Mouse (Mus musculus) hindbrain, embryonic 10.5 days (tissue): ENCODE measurements at regions not wholly inside any gene's neighbourhood (a gene's known extent, or its start where the extent isn't known, plus 50 kb on each side); places are given as distances from the start of the nearest gene placed in this dataset.

Source experiments
- DNase-seq: peaks from one replicate; pipeline ENCODE4 v3.0.0-alpha.2; 2017; ENCODE audit warnings: low spot score
- H3K27ac ChIP-seq: fragments of 300-500 bp; sonication (generic); 2 replicates; pipeline ENCODE4 v1.5.1; 2016; ENCODE audit warnings: mild to moderate bottlenecking, moderate library complexity
- H3K27me3 ChIP-seq: fragments of 300-500 bp; sonication (generic); 2 replicates; pipeline ENCODE4 v1.6.1; 2016; ENCODE audit warnings: mild to moderate bottlenecking; ENCODE audit not compliant: poor library complexity, insufficient read depth, severe bottlenecking
- H3K36me3 ChIP-seq: fragments of 300-500 bp; sonication (generic); 2 replicates; pipeline ENCODE4 v1.6.1; 2016; ENCODE audit warnings: mild to moderate bottlenecking, moderate library complexity
- H3K4me1 ChIP-seq: fragments of 300-500 bp; sonication (generic); replicated peaks from 2 replicates; pipeline ENCODE4 v1.6.1; 2016; ENCODE audit warnings: mild to moderate bottlenecking
- H3K4me3 ChIP-seq: fragments of 300-500 bp; sonication (generic); 2 replicates; pipeline ENCODE4 v1.5.1; 2016; ENCODE audit warnings: mild to moderate bottlenecking, moderate library complexity
- H3K9me3 ChIP-seq: fragments of 300-500 bp; sonication (generic); 2 replicates; pipeline ENCODE4 v1.6.1; 2016; ENCODE audit warnings: mild to moderate bottlenecking, moderate library complexity
- WGBS: fragments of 180-500 bp; shearing (Covaris S2); methylation state at CpG from one replicate; pipeline ENCODE4 v1.1.7; 2016; 5-methylcytosine and 5-hydroxymethylcytosine counted together

- no peak for DNase-seq
- 75% methylated on average over 2 of the region's 2 CpGs for WGBS
- no peak overlapping the region for H3K4me3 ChIP-seq
- no peaks in the 10 kb centered on the region for H3K9me3 ChIP-seq
- H3K27ac ChIP-seq = no peak overlapping the region
- H3K36me3 ChIP-seq = no peaks in the 10 kb centered on the region
- H3K4me1 ChIP-seq = no peaks in the 10 kb centered on the region
- no peaks in the 10 kb centered on the region for H3K27me3 ChIP-seq
These were observed 345.9 kb upstream of the Atp10a start for GRCm38 (mm10) chr7:58310096-58310495.

DNA sequence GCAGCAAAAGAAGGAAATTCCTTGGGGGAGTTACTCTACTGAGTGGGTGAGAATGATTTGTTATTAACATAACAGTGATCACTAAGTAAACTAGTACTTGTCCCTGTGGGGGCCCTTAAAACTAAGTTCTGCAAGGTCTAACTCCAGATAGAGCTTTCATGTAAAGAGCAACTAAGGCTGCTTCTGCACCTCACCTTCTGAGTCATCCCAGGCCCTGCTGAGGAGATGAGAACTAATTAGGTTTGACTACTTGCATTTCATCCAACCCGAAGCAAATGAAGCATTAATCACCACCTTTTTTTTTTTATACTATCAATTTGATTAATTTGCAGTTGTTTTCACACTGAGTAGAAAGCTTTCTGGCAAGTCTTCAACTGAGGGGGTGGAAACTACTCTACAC lies 333.6 kb upstream of the Atp10a start:
- Histone ChIP-seq H3K36me3 (no peaks in the 10 kb centered on the region), H3K4me1 (no peaks in the 10 kb centered on the region), H3K27me3 (no peaks in the 10 kb centered on the region), H3K27ac (no peak overlapping the region), H3K4me3 (no peak overlapping the region), H3K9me3 (no peaks in the 10 kb centered on the region)
- DNase-seq = no peak
- 50% methylated on average over 1 of the region's 1 CpGs for WGBS

- no peak for DNase-seq
- WGBS = 77% methylated on average over 1 of the region's 1 CpGs
- no peaks in the 10 kb centered on the region for H3K4me1 ChIP-seq
- no peaks in the 10 kb centered on the region for H3K36me3 ChIP-seq
- H3K27ac ChIP-seq = no peak overlapping the region
- no peaks in the 10 kb centered on the region for H3K27me3 ChIP-seq
- no peak overlapping the region for H3K4me3 ChIP-seq
- H3K9me3 ChIP-seq = no peaks in the 10 kb centered on the region
These were observed 288.6 kb upstream of the Atp10a start for GRCm38 (mm10) chr7:58367384-58367783.

DNA sequence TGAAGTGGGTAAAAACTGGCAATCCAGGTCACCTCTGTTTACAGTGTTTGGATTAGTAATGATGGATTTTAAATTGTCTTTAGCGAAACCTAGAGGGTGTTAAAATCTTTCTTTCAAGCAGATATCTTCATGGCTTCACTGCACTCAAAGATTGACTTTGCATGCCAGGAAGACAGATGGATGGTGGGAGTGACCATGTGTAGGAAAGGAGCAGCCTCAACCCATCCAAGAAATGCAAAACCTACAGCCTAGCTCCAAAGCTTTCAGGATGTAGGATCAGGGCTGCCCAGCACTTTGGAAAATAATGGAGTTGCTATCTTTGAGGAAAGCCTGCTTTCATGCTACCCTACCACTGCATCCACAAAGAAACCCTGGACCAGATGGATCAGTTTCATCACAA lies 272.6 kb upstream of the Atp10a start:
- H3K36me3 ChIP-seq = no peaks in the 10 kb centered on the region
- peaks cover 6% of the 10 kb centered on the region; the same call in 1 of the 2 replicates for H3K4me1 ChIP-seq
- DNase-seq = no peak
- no peaks in the 10 kb centered on the region for H3K27me3 ChIP-seq
- 78% methylated on average over 1 of the region's 1 CpGs for WGBS
- no peaks in the 10 kb centered on the region for H3K9me3 ChIP-seq
- no peak overlapping the region for H3K27ac ChIP-seq
- no peak overlapping the region for H3K4me3 ChIP-seq

GRCm38 (mm10) chr7:58388326-58388725 lies 267.6 kb upstream of the Atp10a start:
- 77% methylated on average over 1 of the region's 1 CpGs for WGBS
- DNase-seq = no peak
- no peaks in the 10 kb centered on the region for H3K4me1 ChIP-seq
- no peak overlapping the region for H3K4me3 ChIP-seq
- H3K36me3 ChIP-seq = no peaks in the 10 kb centered on the region
- H3K9me3 ChIP-seq = no peaks in the 10 kb centered on the region
- no peak overlapping the region for H3K27ac ChIP-seq
- H3K27me3 ChIP-seq = no peaks in the 10 kb centered on the region

DNA sequence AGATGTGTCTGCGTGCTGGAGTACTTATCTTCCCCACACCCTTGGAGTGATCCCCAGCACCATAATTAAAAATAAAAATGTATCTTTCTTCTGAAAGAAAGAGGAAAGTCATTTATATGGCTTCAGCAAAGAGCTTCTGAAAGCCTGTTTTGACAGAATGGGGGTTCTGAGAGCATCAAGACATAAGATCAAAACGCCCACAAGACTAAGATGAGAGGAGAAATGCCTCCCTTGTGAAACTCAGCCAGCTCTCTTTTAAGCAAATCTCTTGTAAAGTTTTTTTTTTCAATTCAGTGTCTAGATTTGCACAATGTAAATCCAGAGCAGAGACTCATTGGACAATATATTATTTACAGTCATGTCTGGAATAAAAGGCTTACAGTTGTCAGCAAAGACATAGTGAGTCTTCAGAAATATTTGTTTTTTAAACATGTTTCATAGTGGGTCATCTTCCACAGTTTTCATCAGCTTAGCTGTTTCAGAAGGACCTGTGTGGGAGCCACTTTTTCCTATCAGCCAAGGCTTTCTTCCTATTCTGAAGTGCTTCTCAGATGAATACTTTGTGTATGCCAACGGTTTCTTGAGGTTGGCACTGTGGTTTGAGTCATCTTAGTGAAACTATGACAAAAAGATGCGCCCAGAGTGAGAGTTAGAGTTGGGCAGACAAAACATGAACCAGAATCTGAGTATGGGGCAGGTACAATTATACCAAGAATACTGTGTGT lies 263.4 kb upstream of the Atp10a start:
- 85% methylated on average over 4 of the region's 4 CpGs for WGBS
- H3K9me3 ChIP-seq = no peaks in the 10 kb centered on the region
- H3K4me3 ChIP-seq = no peak overlapping the region
- no peaks in the 10 kb centered on the region for H3K27me3 ChIP-seq
- no peak overlapping the region for H3K27ac ChIP-seq
- H3K4me1 ChIP-seq = peaks cover 1% of the 10 kb centered on the region; the same call in 1 of the 2 replicates
- no peak for DNase-seq
- H3K36me3 ChIP-seq = no peaks in the 10 kb centered on the region

- no peaks in the 10 kb centered on the region for H3K9me3 ChIP-seq
- WGBS = 21% methylated on average over 6 of the region's 6 CpGs
- H3K4me3 ChIP-seq = peak overlapping the region; percentile 57
- H3K27ac ChIP-seq = peak overlapping the region; percentile 92
- H3K4me1 ChIP-seq = peaks cover 15% of the 10 kb centered on the region
- H3K27me3 ChIP-seq = no peaks in the 10 kb centered on the region
- DNase-seq = peak; percentile 31
- no peaks in the 10 kb centered on the region for H3K36me3 ChIP-seq
These were observed 258.0 kb upstream of the Atp10a start for GRCm38 (mm10) chr7:58397992-58398391.

DNA sequence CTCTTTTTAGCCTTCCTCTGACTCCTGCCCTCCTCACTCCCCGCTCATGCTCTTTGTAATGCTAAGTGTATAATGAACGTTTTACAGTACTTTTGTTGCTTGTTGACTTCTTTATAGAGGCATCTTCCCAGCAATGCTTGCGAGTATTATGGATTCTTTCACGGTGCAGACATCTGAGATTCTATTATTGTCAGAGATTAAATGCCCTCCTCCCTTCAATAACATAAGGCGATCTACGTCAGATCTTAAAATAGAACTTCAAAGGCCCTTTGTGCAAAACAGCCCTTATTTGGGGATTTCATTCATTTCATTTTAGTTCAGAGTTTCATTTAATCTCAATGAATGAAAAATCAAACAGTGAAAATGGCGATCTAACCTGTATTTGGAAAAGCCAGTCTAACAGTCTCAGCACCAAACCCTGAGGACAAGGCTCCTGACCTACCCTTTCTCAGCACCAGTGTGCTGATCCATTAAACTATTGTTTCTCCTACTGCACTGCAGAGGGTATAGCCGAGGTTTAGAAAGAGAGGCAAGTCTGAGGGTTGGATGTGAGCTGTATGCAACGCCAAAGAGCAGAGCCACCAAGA lies 257.3 kb upstream of the Atp10a start:
- peak; percentile 4 for DNase-seq
- Histone ChIP-seq H3K27ac (peak overlapping the region; percentile 92), H3K4me1 (peaks cover 15% of the 10 kb centered on the region), H3K27me3 (no peaks in the 10 kb centered on the region), H3K9me3 (no peaks in the 10 kb centered on the region), H3K4me3 (peak overlapping the region; percentile 57), H3K36me3 (no peaks in the 10 kb centered on the region)
- WGBS = 2% methylated on average over 9 of the region's 9 CpGs

- Histone ChIP-seq H3K4me3 (peak overlapping the region; percentile 57), H3K9me3 (no peaks in the 10 kb centered on the region), H3K27ac (peak overlapping the region; percentile 92), H3K27me3 (no peaks in the 10 kb centered on the region), H3K4me1 (peaks cover 15% of the 10 kb centered on the region), H3K36me3 (no peaks in the 10 kb centered on the region)
- under 1% methylated on average over 21 of the region's 21 CpGs for WGBS
- DNase-seq = peak; percentile 94
These were observed 256.8 kb upstream of the Atp10a start for GRCm38 (mm10) chr7:58399145-58399604.

DNA sequence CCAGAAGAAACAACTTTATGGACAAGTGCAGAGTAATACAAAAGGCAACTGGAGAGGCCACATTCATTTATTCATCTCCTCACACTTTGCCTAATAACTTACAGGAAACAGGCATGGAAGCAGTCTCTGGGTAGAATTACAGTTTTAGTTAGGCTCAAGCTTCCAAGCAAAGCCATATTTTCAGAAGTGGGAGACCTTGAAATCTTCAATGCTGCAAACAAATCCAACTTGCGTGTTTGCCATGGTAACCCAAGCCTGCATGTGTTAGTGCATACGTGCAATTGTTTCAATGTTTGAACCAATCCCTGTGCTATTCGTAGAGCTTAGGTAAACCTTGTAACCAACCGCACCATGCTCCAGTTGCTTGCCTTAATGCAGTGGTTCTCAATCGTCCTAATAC lies 256.3 kb upstream of the Atp10a start:
- WGBS = 61% methylated on average over 5 of the region's 5 CpGs
- Histone ChIP-seq H3K4me3 (peak overlapping the region; percentile 57), H3K27me3 (no peaks in the 10 kb centered on the region), H3K4me1 (peaks cover 15% of the 10 kb centered on the region), H3K27ac (peak overlapping the region; percentile 81), H3K9me3 (no peaks in the 10 kb centered on the region), H3K36me3 (no peaks in the 10 kb centered on the region)
- DNase-seq = no peak

DNA sequence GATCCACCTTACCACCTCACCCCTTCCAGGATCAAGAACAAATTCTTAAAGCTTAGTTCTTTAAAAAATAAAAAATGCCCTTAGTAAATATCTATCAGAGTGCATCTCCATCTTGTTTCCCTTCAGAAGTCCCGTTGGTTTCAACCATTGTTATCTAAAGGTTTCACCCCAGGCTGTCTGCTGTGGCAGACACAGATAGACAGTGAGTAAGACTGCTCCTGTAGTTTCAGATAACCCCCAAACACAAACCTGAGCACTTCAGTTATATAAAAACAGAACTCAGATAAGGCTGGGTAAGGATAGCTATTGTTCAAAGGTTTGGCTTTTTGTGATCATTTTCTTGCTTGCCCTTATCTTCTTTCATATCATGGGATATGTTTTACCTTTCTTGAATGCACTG lies 255.4 kb upstream of the Atp10a start:
- Histone ChIP-seq H3K9me3 (no peaks in the 10 kb centered on the region), H3K4me3 (no peak overlapping the region), H3K27me3 (no peaks in the 10 kb centered on the region), H3K36me3 (no peaks in the 10 kb centered on the region), H3K27ac (no peak overlapping the region), H3K4me1 (peaks cover 15% of the 10 kb centered on the region)
- 81% methylated on average over 1 of the region's 1 CpGs for WGBS
- DNase-seq = no peak

- no peaks in the 10 kb centered on the region for H3K36me3 ChIP-seq
- no peak overlapping the region for H3K27ac ChIP-seq
- DNase-seq = no peak
- WGBS = 67% methylated on average over 2 of the region's 2 CpGs
- no peak overlapping the region for H3K4me3 ChIP-seq
- no peaks in the 10 kb centered on the region for H3K9me3 ChIP-seq
- H3K27me3 ChIP-seq = no peaks in the 10 kb centered on the region
- no peaks in the 10 kb centered on the region for H3K4me1 ChIP-seq
These were observed 218.9 kb upstream of the Atp10a start for GRCm38 (mm10) chr7:58436888-58437625.

DNA sequence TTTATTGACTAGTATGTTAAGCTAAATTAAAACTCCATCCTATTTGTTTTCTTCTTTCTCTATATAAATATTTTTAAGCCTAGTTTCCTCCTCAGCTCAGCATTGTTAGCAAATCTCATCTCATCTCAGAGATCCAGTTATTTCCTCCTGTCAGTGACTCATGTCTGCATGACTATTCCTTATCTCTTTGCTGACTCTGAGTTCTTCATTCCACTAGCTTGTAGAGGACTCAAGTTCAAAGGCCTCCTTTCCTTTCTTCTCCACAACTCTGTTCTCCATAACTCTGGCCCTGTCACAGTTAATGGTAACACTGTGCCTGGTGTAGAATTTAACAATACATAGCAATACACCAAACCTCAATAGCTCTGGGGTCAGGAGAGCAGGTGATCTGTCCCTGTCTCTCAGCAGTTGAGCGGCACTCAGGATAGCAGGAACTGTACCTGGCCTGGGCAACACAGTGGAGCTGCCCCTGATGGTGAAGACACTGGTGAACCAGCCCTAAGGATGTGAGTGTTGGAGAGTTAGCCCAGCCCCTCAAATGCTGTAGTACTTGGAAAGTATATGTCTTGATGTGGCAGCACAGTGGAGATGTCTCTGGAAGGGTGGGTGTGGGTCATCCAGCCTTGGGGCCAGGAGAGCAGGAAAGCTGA lies 213.3 kb upstream of the Atp10a start:
- Histone ChIP-seq H3K9me3 (no peaks in the 10 kb centered on the region), H3K4me3 (no peak overlapping the region), H3K4me1 (no peaks in the 10 kb centered on the region), H3K27me3 (no peaks in the 10 kb centered on the region), H3K27ac (no peak overlapping the region), H3K36me3 (no peaks in the 10 kb centered on the region)
- DNase-seq = no peak
- WGBS = 87% methylated on average over 1 of the region's 1 CpGs
